Mouse (Mus musculus) ovary, postnatal 10 days (tissue): Measurements from ENCODE around the gene Cx3cr1.

Experiments used
- DNase-seq: peaks from one replicate; pipeline ENCODE4 v3.0.0; 2022; ENCODE audit warnings: low spot score

Cx3cr1 gene

DNA sequence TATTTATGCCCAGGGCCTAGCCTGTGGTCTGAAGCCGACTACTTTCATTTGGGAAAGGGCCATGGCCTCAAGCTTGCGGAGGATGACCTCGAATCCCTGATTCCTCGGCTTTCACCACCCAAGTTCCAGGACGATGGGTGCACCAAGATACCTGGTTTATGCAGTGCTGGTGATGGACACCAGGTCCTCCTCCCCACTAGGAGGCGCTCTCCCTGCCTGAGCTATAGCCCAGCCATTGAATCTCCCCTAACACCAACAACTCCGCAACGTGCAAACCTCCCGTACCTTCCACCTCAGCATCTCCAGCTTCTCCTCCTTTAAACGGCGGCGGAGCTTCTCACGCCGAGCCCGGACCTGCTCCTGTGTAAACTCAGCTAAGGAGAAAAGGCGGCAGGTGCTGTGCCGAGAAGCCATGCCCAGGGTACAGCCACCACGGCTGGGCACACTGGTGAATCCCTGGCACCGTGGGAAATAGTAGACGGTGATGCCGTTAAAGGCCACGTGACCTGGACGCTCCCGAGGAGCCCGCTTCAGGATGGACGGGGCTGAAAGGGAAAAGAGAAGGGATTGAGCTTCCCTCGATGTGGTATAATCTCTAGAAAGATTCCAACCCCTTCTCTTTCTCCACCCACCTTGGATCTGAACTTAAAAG, 95.7 kb downstream of the Cx3cr1 start:
- no peak for DNase-seq

DNA sequence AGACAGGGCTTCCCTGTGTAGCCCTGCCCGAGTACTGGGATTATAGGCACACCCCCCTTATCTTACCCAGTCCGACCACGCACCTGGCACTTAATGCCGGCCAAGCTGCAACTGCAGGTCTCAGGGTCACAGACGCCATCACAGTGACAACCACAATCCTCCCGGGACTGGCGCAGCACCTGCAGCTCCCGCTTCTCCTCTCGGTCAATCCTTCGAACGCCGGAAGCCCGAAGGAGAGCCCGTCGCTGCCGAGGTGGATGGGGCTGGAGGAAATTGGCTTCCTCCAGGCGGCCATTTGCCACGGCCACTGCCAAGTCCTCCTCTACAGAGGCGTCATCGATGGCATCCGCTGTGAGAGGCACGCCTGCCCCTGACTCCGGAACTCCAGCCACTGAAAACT, 96.4 kb downstream of the Cx3cr1 start:
- no peak for DNase-seq

DNA sequence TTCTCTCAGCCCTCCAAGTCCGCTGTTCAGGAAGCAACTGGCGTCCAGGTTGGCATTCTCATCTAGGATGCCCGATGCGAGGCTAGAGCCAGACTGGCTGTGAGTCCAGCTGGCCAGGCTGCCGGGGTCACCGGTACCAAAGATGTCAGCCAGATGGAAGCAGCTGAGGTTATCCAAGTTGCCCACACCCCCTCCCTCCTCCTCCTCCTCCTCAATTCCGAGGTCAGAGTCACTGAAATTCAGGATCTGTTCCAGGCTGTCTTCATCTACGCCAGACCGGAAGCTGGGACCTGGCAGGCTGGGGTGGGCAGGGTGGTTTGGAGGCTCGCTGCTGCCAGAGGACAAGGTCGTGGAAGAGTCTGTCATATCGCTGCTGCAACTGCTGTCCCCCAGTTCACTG, 97.1 kb downstream of the Cx3cr1 start:
- DNase-seq: no peak

DNA sequence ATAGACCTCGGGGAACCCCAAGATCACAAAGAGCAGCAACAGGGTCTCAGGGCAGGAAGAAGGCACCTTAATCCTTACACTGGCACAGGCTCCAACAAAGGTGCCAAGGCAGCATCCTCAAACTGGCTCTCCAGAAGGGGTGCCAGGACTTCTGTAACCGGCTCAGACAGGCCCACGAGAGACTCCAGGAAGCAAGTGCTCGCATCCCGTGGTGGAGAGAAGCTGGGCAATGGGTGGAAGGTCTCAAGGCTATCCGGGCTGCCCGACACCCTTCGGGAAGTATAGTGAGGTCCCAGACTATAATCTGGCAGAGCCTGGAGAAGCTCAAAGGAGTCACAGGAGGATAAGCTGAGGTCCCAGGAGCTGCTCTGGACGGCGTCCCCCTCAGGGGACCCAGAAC, 97.5 kb downstream of the Cx3cr1 start:
- no peak for DNase-seq

DNA sequence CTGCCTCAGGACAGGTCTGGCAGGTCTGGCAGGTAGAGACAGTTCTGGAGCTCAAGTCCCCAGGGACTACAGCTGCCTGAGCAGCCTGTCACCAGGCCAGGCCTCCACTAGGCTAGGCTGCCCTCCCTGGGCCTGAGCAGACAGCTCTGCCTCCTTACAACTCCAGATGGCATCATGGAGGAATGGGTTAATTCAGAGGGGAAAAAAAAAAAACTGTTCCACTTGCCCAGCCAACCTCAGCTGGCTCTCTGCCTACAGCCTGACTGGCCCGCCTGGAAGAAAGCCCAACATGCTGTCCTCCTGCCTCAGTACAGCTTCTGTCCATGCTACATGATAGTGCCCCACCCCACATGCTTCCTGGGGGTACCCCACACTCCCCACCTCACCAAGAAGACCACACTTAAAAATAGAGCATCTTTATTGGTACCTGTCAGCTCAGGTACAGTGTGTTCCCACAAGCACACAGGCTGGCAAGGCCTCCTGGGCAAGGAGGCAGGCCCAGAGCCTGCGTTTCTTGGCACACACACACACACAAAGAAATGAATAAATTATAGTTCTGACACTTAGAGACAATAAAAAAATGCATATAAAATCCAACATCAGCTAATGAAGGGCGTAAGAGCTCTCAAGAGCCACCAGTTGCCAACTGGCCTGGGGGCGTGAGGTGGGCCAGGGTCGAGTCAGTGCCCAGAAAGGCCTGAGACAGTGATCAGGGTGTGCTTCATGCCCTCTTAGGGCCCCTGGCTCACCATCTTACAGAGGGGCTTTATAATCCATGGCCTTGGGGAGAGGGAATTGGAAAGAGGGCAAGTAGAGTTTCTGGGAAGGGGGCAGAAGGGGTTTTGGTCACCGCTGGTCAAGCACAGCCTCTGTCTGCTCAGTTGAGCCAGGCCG, 98.7 kb downstream of the Cx3cr1 start:
- no peak for DNase-seq

DNA sequence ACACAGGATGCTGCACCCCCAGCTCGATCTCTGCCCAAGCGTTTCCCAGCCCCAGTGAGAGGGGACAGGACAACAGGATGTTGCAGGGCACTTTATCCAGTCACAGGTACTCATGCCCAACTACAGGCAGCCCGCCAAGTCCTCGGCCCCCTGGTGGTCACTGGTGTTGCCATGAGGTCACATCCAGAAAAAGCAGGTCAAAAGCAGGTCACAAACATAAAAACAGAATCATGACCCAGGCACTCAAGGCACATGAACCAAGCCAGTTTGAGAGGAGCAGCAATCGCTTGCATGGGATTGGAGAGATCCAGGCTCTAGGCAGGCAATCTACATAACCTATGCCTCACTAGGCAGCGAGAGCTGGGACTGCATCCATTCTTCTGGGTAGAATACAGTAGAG, 99.5 kb downstream of the Cx3cr1 start:
- DNase-seq: no peak

DNA sequence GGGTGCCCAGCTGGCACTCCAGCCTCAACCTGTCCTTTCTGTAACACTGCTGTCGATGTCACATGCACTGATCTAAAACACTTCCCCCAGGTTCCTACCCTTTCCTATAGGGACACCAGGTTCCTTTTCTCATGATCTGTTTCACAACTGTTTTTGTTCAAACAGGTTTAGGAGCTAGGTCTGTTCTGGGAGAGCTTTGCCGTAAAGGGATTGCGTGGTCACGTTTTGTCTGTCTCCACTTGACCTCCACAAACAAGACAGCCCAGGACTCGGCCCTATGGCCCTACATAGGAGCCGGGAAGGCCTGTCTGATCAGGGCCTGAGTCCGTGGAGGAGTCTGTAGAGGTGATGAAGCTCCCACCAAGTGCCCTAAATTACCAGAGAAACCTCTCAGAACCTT, 99.9 kb downstream of the Cx3cr1 start:
- no peak for DNase-seq

DNA sequence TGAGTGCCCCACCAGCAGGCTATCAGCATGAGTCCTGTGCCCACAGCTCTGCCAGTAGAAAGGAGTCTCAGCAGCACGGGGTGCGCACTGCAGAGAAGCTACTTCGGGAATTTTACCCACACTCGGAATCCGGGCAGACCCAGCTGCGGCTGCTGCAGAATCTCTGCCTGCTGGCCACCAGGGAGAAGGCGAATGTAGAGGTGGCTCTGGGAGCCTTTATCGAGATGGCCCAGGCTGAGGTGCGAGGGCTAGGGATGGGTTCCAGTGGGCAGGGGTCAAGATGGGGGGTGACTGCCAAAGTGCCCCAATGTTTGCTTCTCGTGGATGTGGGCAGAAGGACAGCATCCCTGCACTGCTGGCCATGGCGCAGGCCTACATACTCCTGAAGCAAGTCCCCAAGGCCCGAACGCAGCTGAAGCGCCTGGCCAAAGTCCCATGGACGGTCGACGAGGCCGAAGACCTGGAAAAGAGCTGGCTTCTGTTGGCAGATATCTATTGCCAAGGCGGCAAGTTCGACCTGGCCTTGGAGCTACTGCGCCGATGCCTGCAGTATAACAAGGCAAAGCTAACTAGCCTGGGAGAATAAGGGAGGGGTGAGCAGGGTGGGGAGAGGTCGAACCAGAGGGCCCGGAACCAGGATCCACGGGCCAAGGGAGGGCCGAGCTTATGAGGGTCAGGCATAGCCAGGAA, 103.3 kb downstream of the Cx3cr1 start:
- no peak for DNase-seq

DNA sequence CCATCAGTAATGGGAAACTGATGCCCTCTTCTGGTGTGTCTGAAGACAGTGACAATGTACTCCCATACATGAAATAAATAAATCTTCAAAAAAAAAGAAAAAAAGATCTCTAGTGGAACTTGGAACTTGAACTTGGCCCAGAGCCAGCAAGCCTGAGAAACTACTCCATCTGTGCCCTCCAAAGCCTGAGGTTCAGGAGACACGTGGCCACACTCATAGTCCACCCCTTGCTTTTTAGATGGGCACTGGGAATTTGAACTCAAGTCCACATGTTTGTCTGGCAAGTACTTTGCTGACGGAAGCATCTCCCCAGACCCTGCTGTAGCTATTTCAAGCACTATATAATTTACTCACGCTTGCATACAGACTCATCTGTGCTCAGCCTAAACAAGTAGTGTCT, 104.5 kb downstream of the Cx3cr1 start:
- DNase-seq: no peak

DNA sequence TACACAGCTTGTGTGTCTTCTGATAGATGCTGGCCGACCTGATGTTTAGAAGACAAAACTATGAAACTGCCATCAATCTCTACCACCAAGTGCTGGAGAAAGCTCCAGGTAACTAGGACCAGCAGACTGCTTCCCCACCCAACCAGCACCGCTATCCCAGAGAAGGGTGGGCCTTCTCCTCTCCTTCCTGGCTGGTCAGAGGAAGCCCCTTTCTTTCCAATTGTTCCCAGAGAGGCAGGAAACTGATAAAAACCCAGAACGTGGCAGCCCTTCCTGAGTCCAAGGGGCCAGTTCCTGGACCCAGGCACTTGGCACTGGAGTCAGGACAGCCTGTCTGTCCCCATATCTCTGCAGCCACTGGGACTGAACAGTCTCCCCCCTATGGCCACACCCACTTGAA, 105.5 kb downstream of the Cx3cr1 start:
- no peak for DNase-seq

DNA sequence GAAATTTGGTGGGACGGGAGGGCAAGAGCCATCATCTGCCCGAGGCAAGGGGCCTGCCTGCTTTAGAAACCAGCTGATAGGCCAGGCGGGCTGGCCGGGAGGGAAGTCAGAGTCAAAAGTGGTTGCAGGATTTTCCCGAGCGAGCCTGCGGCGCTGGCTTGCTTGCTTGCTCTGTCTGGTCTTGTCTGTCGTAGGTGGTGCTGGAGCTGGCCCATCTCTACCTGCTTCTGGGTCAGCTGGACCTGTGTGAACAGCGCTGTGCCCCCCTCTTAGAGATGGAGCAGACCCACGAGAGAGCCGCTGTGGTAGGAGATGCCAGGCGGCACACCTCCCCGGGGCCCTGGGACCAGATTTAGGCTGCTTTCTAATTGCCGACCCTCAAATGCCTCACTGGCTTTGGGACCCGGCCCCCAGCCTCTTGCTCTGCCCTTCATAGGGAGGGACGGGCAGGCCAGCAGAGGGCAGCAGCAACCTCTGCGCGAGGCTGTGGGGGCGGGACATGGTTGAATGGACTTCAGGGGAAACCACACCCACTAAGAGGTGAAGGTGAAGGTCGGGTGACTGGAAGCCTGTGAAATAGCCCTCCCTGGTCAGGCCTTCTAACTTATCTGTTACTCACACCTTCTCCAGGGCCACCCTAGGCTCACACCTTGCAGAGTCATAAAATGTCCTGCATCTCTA, 106.6 kb downstream of the Cx3cr1 start:
- DNase-seq: no peak

DNA sequence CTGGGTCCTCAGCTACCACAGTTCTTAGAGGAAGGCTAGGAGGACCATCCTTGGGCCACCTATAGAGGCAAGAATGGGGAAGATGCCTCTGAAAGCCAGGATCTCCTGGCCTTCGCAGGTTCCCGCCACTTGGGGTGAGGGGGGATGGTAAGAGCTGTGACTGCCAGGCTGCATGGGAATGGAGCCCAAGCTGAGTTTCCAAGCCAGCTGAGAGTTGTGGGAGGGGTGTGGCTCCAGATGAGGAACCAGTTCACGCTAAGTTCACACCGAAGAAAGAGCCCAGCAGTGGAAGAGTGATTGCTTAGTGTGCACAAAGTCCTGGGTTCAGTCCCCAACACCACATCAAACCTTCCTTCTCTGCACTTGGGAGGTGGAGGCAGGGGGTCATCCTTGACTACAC, 107.5 kb downstream of the Cx3cr1 start:
- no peak for DNase-seq

DNA sequence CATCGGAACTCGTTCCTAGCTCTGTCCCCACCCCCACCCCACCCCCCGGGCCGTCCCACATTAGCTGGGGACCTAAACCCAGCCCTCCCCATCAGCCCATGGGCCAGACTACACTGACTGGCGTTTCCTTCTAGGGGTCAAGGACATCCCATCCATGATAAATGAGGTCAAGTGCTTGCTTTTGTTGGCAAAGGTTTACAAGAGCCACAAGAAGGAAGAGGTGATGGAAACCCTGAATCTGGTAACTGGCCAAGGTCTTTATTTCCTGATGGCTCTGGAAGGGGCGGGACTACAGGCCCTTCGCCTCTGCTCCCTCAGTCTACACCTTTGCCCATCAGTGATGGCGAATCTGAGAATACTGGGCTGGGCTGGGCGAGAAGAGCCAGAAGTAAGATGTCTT, 110.8 kb downstream of the Cx3cr1 start:
- DNase-seq: no peak

DNA sequence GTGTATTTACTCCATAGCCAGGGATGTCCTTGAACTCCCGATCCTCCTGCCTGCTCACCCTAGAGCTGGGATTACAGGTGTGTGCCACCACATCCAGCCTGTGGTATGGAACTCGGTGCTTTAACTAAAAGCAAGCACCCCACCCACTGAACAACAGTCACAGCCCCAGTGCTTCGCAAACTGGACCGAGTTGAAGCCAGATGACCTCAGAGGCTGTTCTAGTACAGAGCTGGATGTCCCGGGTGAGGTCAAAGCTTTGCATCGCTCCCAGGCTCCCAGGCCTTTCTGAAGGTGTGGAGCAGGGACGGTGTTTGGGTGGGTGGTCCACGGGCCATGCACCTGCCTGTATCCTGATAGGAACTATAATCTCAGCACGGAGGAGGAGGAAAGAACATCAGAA, 118.3 kb downstream of the Cx3cr1 start:
- no peak for DNase-seq

DNA sequence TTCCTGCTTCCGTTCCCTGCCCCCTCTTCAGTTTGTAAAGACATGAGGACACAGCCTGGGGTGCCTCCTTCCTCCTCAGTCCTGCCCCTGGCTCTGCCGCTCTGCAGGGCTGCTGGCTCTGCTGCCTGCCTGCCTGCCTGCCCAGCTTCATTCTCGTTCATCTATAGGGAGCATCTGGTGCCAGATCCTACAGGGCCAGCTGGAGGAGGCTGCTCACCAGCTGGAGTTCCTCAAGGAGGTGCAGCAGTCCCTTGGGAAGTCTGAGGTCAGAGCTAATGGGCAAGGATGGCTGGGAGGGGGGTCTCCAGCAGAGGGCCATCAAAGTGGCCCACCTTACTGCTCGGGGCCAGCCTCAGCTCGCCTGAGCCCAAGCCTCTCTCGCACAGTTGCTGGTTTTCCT, 119.2 kb downstream of the Cx3cr1 start:
- DNase-seq: no peak

DNA sequence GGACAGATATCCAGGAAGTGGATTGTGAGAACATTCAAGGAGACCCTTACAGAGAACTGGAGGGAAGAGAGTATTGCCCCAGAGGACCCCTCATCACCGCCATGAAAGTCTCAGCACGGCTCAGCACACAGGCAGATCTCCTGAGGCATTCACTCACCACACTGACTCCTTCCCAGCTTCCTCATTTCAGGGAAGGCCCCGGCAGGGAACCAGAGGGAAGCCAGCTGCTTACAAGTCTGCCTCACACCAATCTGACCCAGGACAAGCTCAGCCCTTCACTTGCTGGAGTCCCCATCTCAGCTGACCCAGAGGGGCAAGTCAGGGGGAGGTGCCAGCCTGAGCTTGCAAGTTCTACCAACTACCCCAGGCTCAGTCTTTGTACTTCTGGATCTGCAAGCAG, 120.9 kb downstream of the Cx3cr1 start:
- no peak for DNase-seq

DNA sequence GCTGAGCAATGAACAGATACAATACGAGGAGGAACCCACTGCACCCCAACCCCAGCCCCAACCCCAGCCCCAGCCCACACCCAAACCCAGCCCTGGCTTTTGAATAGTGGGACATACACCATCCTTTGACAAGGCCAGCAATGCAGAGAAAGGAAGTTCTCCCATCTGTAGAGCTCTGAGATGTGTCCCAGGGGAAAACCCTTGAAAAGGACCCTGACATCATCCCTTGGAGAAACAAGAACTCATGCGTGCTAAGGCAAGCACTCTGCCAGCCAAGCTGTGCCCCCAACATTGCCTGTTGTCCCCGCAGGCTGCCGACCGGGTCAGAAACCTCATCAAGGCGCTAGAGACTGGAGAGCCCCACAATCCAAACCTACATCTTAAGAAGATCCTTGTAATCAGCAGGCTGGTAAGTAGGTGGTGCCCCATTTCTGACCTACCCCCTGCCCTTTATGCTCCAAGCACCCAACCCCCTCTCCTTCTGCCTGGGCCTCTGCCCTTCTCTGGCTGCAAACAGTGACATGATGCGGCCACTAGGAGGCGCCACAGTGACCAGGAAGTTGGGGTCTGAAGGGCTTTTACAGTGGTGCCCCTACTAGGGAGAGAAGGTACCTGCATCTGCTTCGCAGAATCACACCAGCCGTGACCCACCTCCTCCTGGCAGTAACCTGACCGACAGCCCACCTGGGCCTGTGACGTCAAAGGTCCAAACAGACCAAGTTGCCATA, 124.3 kb downstream of the Cx3cr1 start:
- no peak for DNase-seq

DNA sequence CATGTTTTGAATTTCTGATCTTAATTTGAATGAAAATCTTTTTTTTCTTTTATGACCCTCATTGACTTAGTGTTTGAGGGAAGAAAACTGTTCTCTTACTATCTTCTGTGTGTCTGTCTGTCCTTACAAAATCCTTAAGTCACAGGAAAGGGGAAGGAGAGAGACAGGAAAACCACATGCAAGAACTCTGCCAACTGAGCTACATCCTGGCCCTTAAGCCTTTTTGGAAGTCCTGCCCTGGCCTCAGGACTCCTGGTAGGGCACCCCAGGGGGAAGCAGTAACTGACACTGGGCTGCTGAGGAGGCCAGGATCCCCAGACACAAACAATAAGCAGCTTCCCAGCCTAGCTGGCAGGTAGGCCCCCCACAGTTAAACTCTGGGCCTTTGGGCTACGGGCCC, 126.4 kb downstream of the Cx3cr1 start:
- DNase-seq: no peak

DNA sequence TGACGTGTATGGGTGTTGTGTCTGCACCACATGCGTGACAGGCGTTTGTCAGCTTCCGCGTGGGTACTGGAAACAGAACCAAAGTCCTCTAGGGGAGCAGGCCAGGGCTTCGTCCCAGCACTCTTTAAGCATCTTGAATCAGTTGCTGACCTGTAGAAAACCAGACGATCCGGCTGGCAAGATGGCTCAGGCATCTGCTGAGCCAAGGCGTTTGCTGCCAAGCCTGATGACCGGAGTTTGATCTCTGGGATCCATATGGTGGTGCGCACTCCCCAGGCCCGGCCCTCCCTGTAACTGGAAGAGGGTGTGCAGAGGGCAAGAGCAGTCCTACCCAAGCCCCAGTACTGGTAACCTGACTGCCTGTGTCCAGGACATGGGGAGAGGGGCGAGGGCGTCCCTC, 127.8 kb downstream of the Cx3cr1 start:
- no peak for DNase-seq

DNA sequence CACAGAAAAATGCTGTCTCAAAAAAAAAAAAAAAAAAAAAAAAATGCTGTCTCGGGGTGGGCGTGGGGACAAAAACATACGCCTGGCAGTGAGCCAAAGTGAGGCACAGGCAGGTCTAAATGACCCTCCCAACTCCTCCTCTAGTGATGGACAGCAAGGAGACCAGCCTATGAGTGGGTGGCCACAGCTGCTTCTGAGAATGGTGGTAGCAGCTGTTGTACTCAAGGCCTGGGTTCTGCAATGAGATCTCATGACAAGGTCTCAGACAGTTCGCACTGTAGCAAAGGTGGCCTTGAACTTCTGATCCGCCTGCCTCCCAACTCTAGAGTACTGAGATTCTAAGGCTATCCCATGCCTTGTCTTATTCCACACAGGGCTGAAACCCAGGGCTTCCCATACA, 128.3 kb downstream of the Cx3cr1 start:
- DNase-seq: no peak

DNA sequence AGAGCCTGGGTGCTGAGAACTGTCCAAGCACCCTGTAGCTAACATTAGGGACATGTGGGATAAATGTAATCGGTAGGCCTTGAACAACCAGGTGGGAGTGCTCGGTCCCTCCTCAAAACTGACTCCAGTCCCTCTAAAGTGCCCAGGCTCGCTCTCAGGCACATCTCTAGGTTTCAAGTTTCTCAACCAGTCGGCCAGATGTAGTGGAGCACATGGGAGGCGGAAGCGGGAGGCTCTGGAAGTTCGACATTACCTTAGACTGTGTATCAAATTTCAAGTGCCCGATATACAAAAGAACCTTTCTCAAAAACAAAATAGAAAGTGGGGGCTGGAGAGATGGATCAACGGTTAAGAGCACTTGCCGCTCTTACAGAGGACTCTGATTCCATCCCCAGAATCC, 130.0 kb downstream of the Cx3cr1 start:
- DNase-seq: no peak

DNA sequence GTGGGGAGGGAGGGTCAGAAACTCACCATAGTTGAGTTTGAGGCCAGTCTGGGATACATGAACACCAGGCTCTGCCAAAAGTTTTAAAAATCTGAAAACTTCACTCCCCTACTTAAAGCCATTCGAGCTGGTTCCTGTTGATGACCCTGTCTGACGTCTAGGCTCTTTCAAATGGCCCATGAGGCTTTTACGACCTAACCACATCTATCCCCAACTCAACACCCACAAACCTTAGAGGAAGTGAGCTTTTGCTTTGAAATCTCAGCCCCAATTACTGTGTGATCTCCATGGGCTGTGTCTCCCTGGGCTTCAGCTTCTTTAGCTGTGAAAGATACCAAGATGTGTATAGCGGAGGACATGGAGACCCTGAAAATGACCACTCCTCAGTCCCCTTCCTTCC, 131.2 kb downstream of the Cx3cr1 start:
- DNase-seq: no peak
